Mouse (Mus musculus) CH12.LX (cell line): ENCODE measurements at regions not wholly inside any gene's neighbourhood (a gene's known extent, or its start where the extent isn't known, plus 50 kb on each side); places are given as distances from the start of the nearest gene placed in this dataset.
"Not testable (repeated sequence)": the region's sequence is repeated elsewhere in the genome, so short reads cannot be mapped to it uniquely, and the experiment has no call there.

Source experiments
- DNase-seq: peaks from one replicate; pipeline ENCODE4 v3.0.0-alpha.2; 2013; ENCODE audit errors: extremely low read depth
- H3K27ac ChIP-seq: 2 replicates; pipeline ENCODE4 v1.5.1; 2012; ENCODE audit warnings: low read depth, mild to moderate bottlenecking, control low read depth, moderate library complexity; ENCODE audit not compliant: insufficient read depth
- H3K27me3 ChIP-seq: replicated peaks from 2 replicates; pipeline ENCODE3; 2012; ENCODE audit warnings: inconsistent platforms
- H3K36me3 ChIP-seq, 2 experiments: replicated peaks in 1 of 2; 2 replicates each; pipeline versions ENCODE3 to v1.6.1; 2012; ENCODE audit warnings: inconsistent platforms in 1 of 2, low read length in 1 of 2, mild to moderate bottlenecking in 1 of 2, mixed read lengths in 1 of 2, moderate library complexity in 1 of 2; ENCODE audit not compliant: control insufficient read depth in 1 of 2, insufficient read depth in 1 of 2
- H3K4me1 ChIP-seq, 2 experiments: 2 replicates each; pipeline ENCODE4 v1.6.1; 2012; ENCODE audit warnings: inconsistent platforms in 1 of 2, moderate library complexity in 1 of 2; ENCODE audit not compliant: insufficient read depth in 2 of 2, control insufficient read depth in 1 of 2
- H3K4me2 ChIP-seq: 2 replicates; pipeline ENCODE4 v1.6.1; 2012; ENCODE audit warnings: low read depth, mild to moderate bottlenecking, control low read depth; ENCODE audit not compliant: poor library complexity, insufficient read depth, severe bottlenecking
- H3K4me3 ChIP-seq, 3 experiments: fragments of 150-350 bp in 1 of 3; sonication (generic) in 1 of 3; replicated peaks in 1 of 3; 2 replicates each; pipeline versions ENCODE3 to v1.5.1; 2011 to 2012; ENCODE audit warnings: low read depth in 2 of 3, low read length in 2 of 3, mild to moderate bottlenecking in 2 of 3, moderate library complexity in 2 of 3, control low read depth in 1 of 3, improper control_type of control experiment in 1 of 3, inconsistent platforms in 1 of 3, mixed read lengths in 1 of 3; ENCODE audit not compliant: poor library complexity in 1 of 3
- H3K79me2 ChIP-seq: replicated peaks from 2 replicates; pipeline ENCODE4 v1.6.1; 2012; ENCODE audit warnings: mild to moderate bottlenecking, moderate library complexity; ENCODE audit not compliant: control insufficient read depth, poor library complexity, insufficient read depth, severe bottlenecking; ENCODE audit errors: extremely low read depth
- H3K9ac ChIP-seq: 2 replicates; pipeline ENCODE4 v1.6.1; 2012; ENCODE audit warnings: low read depth, mild to moderate bottlenecking, control low read depth, moderate library complexity; ENCODE audit not compliant: insufficient read depth
- H3K9me3 ChIP-seq: replicated peaks from 2 replicates; pipeline ENCODE3; 2012; ENCODE audit warnings: low read length, inconsistent platforms, mixed read lengths
- CHD2 ChIP-seq: IDR thresholded peaks from 2 replicates; pipeline ENCODE4 v1.6.1; 2011; ENCODE audit warnings: low read length, improper control_type of control experiment
- CTCF ChIP-seq, 2 experiments: IDR thresholded peaks in 1 of 2; conservative IDR thresholded peaks in 1 of 2; 2 replicates each; pipeline ENCODE4 v1.5.1; 2011 to 2012; ENCODE audit warnings: low read depth in 2 of 2, low read length in 2 of 2, improper control_type of control experiment in 1 of 2, inconsistent platforms in 1 of 2, mild to moderate bottlenecking in 1 of 2, moderate library complexity in 1 of 2
- ELF1 ChIP-seq: IDR thresholded peaks from 2 replicates; pipeline ENCODE4 v1.6.1; 2014; ENCODE audit warnings: low read depth, mild to moderate bottlenecking, inconsistent platforms, low read length, improper control_type of control experiment
- ETS1 ChIP-seq: conservative IDR thresholded peaks from 2 replicates; pipeline ENCODE4 v1.6.1; 2012; ENCODE audit warnings: low read depth, mild to moderate bottlenecking, inconsistent platforms, low read length, improper control_type of control experiment, moderate library complexity
- IRF4 ChIP-seq: IDR thresholded peaks from 2 replicates; pipeline ENCODE4 v1.6.1; 2014; ENCODE audit warnings: low read depth, mild to moderate bottlenecking, inconsistent platforms, low read length, improper control_type of control experiment
- JUN ChIP-seq: IDR thresholded peaks from 2 replicates; pipeline ENCODE4 v1.6.1; 2011; ENCODE audit warnings: low read depth, mild to moderate bottlenecking, low read length, improper control_type of control experiment, moderate library complexity; ENCODE audit not compliant: insufficient read depth
- KAT2A ChIP-seq: IDR thresholded peaks from 2 replicates; pipeline ENCODE4 v1.6.1; 2012; ENCODE audit warnings: low read length, improper control_type of control experiment, inconsistent platforms; ENCODE audit not compliant: insufficient replicate concordance
- MEF2A ChIP-seq: IDR thresholded peaks from 2 replicates; pipeline ENCODE4 v1.6.1; 2014; ENCODE audit warnings: low read depth, mild to moderate bottlenecking, inconsistent platforms, low read length, improper control_type of control experiment, borderline replicate concordance
- MYC ChIP-seq: IDR thresholded peaks from 2 replicates; pipeline ENCODE4 v1.6.1; 2011; ENCODE audit warnings: low read depth, mild to moderate bottlenecking, improper control_type of control experiment, low read length
- RAD21 ChIP-seq: IDR thresholded peaks from 2 replicates; pipeline ENCODE4 v1.6.1; 2011; ENCODE audit warnings: low read depth, mild to moderate bottlenecking, low read length, improper control_type of control experiment, moderate library complexity
- SIN3A ChIP-seq: IDR thresholded peaks from 2 replicates; pipeline ENCODE4 v1.6.1; 2012; ENCODE audit warnings: low read length, improper control_type of control experiment, inconsistent platforms
- UBTF ChIP-seq: IDR thresholded peaks from 2 replicates; pipeline ENCODE4 v1.6.1; 2012; ENCODE audit warnings: low read depth, mild to moderate bottlenecking, inconsistent platforms, low read length, improper control_type of control experiment, moderate library complexity
- USF2 ChIP-seq: conservative IDR thresholded peaks from 2 replicates; pipeline ENCODE4 v1.6.1; 2011; ENCODE audit warnings: low read depth, low read length, improper control_type of control experiment
- ZKSCAN1 ChIP-seq: IDR thresholded peaks from 2 replicates; pipeline ENCODE4 v1.6.1; 2012; ENCODE audit warnings: low read depth, inconsistent platforms, low read length, improper control_type of control experiment, borderline replicate concordance
- dilution Hi-C: fragments of 300-500 bp; cut with MboI; formaldehyde crosslinking; loops from 2 replicates; pipeline ENCODE4 v1.14.3; 2020; ENCODE audit warnings: low sequenced_read_pairs; ENCODE audit not compliant: extremely low pct_unique_long_range_greater_than_20kb, extremely low pct_ligation_motif_present
- in situ Hi-C: fragments of 300-500 bp; cut with MboI; formaldehyde crosslinking; loops from 3 replicates; pipeline ENCODE4 v1.14.3; 2019; ENCODE audit warnings: low sequenced_read_pairs, low pct_ligation_motif_present, low pct_unique_long_range_greater_than_20kb, mixed read lengths

- H3K9ac ChIP-seq, H3K4me3 ChIP-seq, H3K9me3 ChIP-seq, DNase-seq, H3K27ac ChIP-seq, H3K27me3 ChIP-seq, H3K4me1 ChIP-seq, H3K79me2 ChIP-seq, in situ Hi-C loops, H3K36me3 ChIP-seq, dilution Hi-C loops: not testable (repeated sequence)
- H3K4me2 ChIP-seq, result peak overlapping the region; percentile 2; the same call in 1 of the 2 replicates
Observed at GRCm38 (mm10) chr13:75483157-75483915, 223.2 kb upstream of the Ell2 start.

GRCm38 (mm10) chr13:75484252-75484651 is 222.3 kb upstream of the Ell2 start:
- H3K4me3 ChIP-seq, H3K9me3 ChIP-seq, H3K36me3 ChIP-seq, DNase-seq, H3K4me1 ChIP-seq, H3K27me3 ChIP-seq, H3K9ac ChIP-seq, H3K79me2 ChIP-seq, dilution Hi-C loops, H3K4me2 ChIP-seq, H3K27ac ChIP-seq, in situ Hi-C loops: not testable (repeated sequence)

DNA sequence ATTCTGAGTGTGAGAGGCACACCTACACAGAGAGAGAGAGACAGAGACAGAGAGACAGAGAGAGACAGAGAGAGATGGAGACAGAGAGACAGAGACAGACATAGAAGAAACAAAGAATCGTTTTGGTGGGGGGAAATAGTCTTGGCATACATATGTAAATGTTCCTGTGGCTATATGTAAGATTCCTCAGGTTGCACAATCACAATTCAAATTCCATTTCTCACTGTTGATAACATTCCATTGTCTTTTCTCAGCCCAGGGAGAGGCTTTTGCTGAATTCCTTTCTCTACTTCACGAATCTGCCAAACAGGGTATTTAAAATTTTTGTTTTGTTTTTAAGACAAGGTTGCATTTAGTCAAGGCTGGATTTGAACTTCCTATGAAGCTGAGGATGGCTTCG is 205.0 kb upstream of the Ell2 start:
- dilution Hi-C loops (no loop called here), in situ Hi-C loops (no loop called here)
- Histone ChIP-seq H3K27me3 (no peaks in the 10 kb centered on the region), H3K79me2 (no peaks in the 10 kb centered on the region), H3K4me2 (no peak overlapping the region), H3K9ac (no peak overlapping the region), H3K4me1 (no peaks in the 10 kb centered on the region), H3K27ac (no peak overlapping the region), H3K9me3 (no peaks in the 10 kb centered on the region), H3K36me3 (no peaks in the 10 kb centered on the region), H3K4me3 (no peak overlapping the region)
- TF ChIP-seq MEF2A, result no peak
- no peak for TF ChIP-seq MYC
- no peak for TF ChIP-seq SIN3A
- no peak for TF ChIP-seq UBTF
- TF ChIP-seq ETS1, result no peak
- TF ChIP-seq CHD2, result no peak
- no peak for TF ChIP-seq CTCF (conservative IDR thresholded peaks at IDR 0.05 in 1 of 2, IDR thresholded peaks at IDR 0.05 in 1 of 2; ENCODE audit: low read depth in 2 of 2, low read length in 2 of 2)
- no peak for TF ChIP-seq KAT2A
- no peak for TF ChIP-seq ZKSCAN1
- TF ChIP-seq ELF1, result no peak
- TF ChIP-seq USF2, result no peak
- TF ChIP-seq JUN, result no peak
- TF ChIP-seq RAD21, result no peak
- no peak for TF ChIP-seq IRF4
- no peak for DNase-seq
